Mouse (Mus musculus) neural tube, embryonic 13.5 days (tissue): ENCODE data around the gene Zfp113. TPM values are rescaled to one million over a fixed set of nuclear protein-coding genes. Genes with fewer than 3 reads are reported as not detected.
A peak's percentile ranks its signal among the peaks of the same experiment; 100 is the strongest.

Experiments used
- ATAC-seq: fragments of 200-750 bp; cut with Nextera tagmentation; 2 replicates; pipeline ENCODE4 v1.8.0; 2017; ENCODE audit warnings: low read depth, mild to moderate bottlenecking, moderate TSS enrichment, moderate library complexity
- H3K27ac ChIP-seq: fragments of 300-500 bp; sonication (generic); replicated peaks from 2 replicates; pipeline ENCODE4 v1.5.1; 2015; ENCODE audit warnings: moderate library complexity, mild to moderate bottlenecking, inconsistent platforms
- H3K27me3 ChIP-seq: fragments of 300-500 bp; sonication (generic); 2 replicates; pipeline ENCODE4 v1.6.1; 2015; ENCODE audit warnings: mild to moderate bottlenecking, inconsistent platforms
- H3K36me3 ChIP-seq: fragments of 300-500 bp; sonication (generic); 2 replicates; pipeline ENCODE4 v1.6.1; 2015; ENCODE audit warnings: mild to moderate bottlenecking, inconsistent platforms
- H3K4me1 ChIP-seq: fragments of 300-500 bp; sonication (generic); replicated peaks from 2 replicates; pipeline ENCODE4 v1.6.1; 2015; ENCODE audit warnings: inconsistent platforms
- H3K4me2 ChIP-seq: fragments of 300-500 bp; sonication (generic); 2 replicates; pipeline ENCODE4 v1.6.1; 2015; ENCODE audit warnings: inconsistent platforms, mild to moderate bottlenecking, moderate library complexity
- H3K4me3 ChIP-seq: fragments of 300-500 bp; sonication (generic); 2 replicates; pipeline ENCODE4 v1.5.1; 2015; ENCODE audit warnings: mild to moderate bottlenecking, inconsistent platforms
- H3K9ac ChIP-seq: fragments of 300-500 bp; sonication (generic); 2 replicates; pipeline ENCODE4 v1.6.1; 2015; ENCODE audit warnings: moderate library complexity, mild to moderate bottlenecking, inconsistent platforms
- H3K9me3 ChIP-seq: fragments of 300-500 bp; sonication (generic); 2 replicates; pipeline ENCODE4 v1.6.1; 2016; ENCODE audit warnings: inconsistent platforms
- WGBS: fragments of 180-500 bp; shearing (Covaris S2); methylation state at CpG from one replicate; pipeline ENCODE4 v1.1.7; 2015; 5-methylcytosine and 5-hydroxymethylcytosine counted together
- polyA plus RNA-seq: library from polyadenylated mRNA; unstranded; fragments of >200 nt; fragmentation: Nextera tagmentation; extraction: Ambion mirVana; gene quantifications from 2 replicates; pipeline ENCODE4 v1.2.1, GENCODE M21; 2015

The Zfp113 gene
- polyA plus RNA-seq, 1 experiment from 2014 or later: 32.2 TPM

DNA sequence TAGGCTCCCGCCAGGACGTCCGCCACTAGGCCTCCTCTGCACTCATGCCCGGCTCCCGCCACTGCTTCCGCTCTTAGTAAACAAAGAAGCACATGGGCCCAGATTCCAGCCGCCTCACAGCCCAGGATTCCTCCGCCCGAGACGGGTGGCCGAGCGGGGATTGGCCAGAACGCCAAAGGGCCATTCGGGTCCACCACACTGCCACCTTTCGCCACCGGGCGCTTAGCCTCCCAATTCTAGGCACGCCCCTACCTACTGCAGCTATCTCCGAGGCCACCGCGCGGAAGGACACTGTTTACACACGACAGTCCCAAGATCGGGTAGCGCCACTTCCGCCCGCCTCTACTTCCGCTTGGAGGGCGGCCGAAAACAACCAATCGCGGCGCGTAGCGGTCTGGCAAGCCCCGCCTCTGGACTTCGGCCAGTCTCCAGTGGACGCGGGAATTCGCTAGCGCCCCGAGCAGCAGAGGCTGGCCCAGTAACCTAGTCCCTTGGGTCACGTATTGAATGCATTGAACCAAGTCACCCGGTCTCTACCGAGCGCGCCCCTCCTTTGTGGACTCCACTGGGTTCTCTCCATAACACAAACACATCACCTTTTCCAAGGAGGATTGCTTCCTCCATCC is 15.5 kb upstream of the Zfp113 start:
- peak overlapping the region; percentile 71 for H3K9ac ChIP-seq
- peak overlapping the region; percentile 81 for H3K4me3 ChIP-seq
- peaks cover 58% of the 10 kb centered on the region for H3K36me3 ChIP-seq
- H3K4me1 ChIP-seq: peaks cover 35% of the 10 kb centered on the region
- no peaks in the 10 kb centered on the region for H3K9me3 ChIP-seq
- no peaks in the 10 kb centered on the region for H3K27me3 ChIP-seq
- H3K4me2 ChIP-seq: peak overlapping the region; percentile 96
- peak; percentile 90 for ATAC-seq
- peak overlapping the region; percentile 92 for H3K27ac ChIP-seq
- WGBS: under 1% methylated on average over 47 of the region's 47 CpGs

DNA sequence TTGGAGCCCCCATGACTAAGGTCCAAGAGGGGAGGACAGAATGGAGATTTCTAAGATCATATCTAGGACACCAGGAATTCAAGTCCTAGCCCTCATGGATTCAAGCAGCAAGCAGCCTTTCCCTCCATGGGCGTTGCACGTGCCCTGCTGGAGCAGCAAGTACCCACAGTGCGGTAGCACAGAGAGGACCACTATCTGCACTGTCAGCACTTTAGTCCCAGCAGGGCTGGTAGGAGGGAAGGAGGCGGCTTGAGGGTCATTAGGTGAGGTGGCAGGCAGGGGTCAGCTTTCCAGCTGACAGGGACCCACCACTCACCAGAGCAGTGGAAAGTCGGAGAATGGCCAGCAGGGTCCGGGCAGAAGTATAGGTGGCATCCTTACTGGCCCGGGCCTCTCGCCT is 10.1 kb upstream of the Zfp113 start:
- Histone ChIP-seq H3K9ac (0 out of 2 replicates have a peak overlapping the region, but pooled peaks have one; percentile 12), H3K4me3 (no peak overlapping the region), H3K9me3 (no peaks in the 10 kb centered on the region), H3K36me3 (peaks cover 77% of the 10 kb centered on the region), H3K27me3 (no peaks in the 10 kb centered on the region), H3K4me2 (no peak overlapping the region), H3K4me1 (peaks cover 30% of the 10 kb centered on the region), H3K27ac (no peak overlapping the region)
- WGBS: 69% methylated on average over 8 of the region's 8 CpGs
- ATAC-seq: no peak

DNA sequence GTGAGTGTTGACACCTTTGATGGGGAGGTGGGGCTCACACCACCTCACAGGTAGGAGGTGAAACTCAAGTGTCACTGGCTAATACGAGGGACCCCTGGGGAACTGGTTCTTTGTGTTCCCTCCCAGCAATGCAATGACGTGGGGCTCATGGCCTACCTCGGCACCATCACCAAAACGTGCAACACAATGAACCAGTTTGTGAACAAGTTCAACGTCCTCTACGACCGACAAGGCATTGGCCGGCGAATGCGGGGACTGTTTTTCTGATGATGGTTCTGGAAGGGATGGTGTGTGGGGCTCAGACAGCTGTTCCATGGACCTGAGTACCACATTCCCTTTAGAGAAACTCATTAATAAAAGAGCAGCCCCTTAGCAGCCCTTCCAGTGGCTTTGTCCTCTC is 8.1 kb upstream of the Zfp113 start:
- ATAC-seq: no peak
- Histone ChIP-seq H3K27me3 (no peaks in the 10 kb centered on the region), H3K9me3 (no peaks in the 10 kb centered on the region), H3K4me1 (peaks cover 22% of the 10 kb centered on the region), H3K4me3 (no peak overlapping the region), H3K9ac (no peak overlapping the region), H3K36me3 (peaks cover 64% of the 10 kb centered on the region), H3K4me2 (no peak overlapping the region), H3K27ac (no peak overlapping the region)
- WGBS: 66% methylated on average over 10 of the region's 10 CpGs

DNA sequence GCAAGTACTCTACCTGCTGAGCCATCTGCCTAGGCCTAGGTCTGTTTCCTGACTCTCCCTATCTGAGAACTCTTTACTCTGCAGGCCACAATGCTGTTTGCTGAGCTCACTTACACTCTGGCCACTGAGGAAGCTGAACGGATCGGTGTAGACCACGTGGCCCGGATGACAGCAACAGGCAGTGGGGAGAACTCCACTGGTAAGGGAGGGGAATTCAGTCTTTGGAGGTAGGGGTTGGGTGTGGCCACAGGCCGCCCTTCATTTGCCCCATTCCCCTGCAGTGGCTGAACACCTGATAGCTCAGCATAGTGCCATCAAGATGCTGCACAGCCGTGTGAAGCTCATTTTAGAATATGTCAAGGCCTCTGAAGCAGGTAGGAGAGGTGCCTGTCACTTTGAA is 7.5 kb upstream of the Zfp113 start:
- no peak for ATAC-seq
- Histone ChIP-seq H3K4me2 (no peak overlapping the region), H3K27ac (no peak overlapping the region), H3K36me3 (peaks cover 59% of the 10 kb centered on the region), H3K27me3 (no peaks in the 10 kb centered on the region), H3K4me1 (peaks cover 22% of the 10 kb centered on the region), H3K4me3 (no peak overlapping the region), H3K9ac (no peak overlapping the region), H3K9me3 (no peaks in the 10 kb centered on the region)
- 77% methylated on average over 6 of the region's 6 CpGs for WGBS

DNA sequence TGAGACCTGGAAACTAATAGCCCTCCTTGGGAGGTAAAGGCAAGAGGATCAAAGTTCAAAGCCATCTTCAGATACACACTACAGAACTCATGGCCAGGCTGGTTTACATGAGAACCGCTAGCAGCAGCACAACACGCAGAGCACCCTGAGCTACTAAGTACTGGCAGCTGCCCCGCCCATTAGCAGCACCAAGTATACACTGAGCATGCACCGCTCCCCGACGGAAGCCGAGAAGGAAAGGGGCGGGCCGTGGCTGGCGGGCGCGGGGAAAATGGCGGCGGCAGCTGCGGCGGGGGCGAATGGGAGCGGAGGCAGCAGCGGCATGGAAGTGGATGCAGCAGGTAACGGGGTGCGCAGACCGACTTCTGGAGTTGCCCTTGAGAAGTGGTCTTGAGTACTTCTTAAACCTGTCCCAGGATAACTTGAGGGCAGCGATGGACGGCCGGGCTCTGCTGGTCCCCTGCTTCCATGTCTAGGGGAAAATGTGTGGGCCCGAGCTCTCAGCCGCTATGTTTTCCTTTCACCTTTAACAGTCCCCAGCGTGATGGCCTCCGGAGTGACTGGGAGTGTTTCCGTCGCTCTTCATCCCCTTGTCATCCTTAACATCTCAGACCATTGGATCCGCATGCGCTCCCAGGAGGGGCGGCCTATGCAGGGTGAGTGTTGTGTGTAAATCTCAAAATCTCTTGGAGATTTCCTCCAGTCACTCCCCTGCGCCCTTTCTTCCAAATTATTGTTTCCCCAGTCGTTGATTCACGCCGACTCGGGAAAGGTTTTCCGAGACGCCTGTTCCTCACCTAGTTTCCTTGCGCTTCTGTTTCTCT is 5.5 kb upstream of the Zfp113 start, which contains the start of gene Cops6:
Gene Cops6 (plus strand): TSS at position 230 of the 824 bp plus-strand sequence.
- Histone ChIP-seq H3K9me3 (no peaks in the 10 kb centered on the region), H3K9ac (peak within 1 kb of the TSS; percentile 76), H3K4me2 (peak within 1 kb of the TSS; percentile 76), H3K27me3 (no peaks in the 10 kb centered on the region), H3K36me3 (peaks cover 39% of the 10 kb centered on the region), H3K4me1 (peaks cover 18% of the 10 kb centered on the region), H3K4me3 (peak within 1 kb of the TSS; percentile 59), H3K27ac (peak within 1 kb of the TSS; percentile 30)
- under 1% methylated on average over 42 of the region's 42 CpGs for WGBS
- ATAC-seq: peak; percentile 97

DNA sequence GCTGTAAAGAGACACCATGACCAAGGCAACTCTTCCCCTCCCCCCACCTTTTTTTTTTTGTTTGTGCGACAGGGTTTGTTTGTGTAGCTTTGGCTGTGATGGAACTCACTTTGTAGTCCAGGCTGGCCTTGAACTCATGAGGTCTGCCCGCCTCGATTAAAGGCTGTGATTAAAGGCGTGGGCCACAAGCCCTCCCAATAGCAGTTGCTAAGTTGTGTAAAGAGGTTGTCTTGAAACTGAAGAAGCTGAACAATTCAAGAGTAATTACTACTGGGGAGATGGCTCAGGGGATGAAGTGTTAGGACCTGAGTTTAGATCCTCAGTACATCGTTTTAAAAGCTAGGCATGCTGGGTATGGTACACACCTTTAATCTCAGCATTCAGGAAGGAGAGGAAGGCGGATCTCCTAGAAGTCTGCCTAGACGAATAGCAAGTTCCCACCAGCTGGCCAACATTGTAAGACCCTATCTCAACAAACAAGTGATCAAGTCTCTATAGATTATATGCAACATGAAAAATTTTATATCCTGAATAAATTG is 4.7 kb upstream of the Zfp113 start:
- 0 out of 2 replicates have a peak, but pooled peaks have one; percentile 2 for ATAC-seq
- H3K4me2 ChIP-seq: peak overlapping the region; percentile 76
- no peaks in the 10 kb centered on the region for H3K9me3 ChIP-seq
- H3K36me3 ChIP-seq: peaks cover 31% of the 10 kb centered on the region
- H3K9ac ChIP-seq: peak overlapping the region; percentile 76; the same call in 1 of the 2 replicates
- peak overlapping the region; percentile 30 for H3K27ac ChIP-seq
- H3K4me3 ChIP-seq: peak overlapping the region; percentile 59
- 69% methylated on average over 7 of the region's 7 CpGs for WGBS
- peaks cover 18% of the 10 kb centered on the region for H3K4me1 ChIP-seq
- H3K27me3 ChIP-seq: no peaks in the 10 kb centered on the region

DNA sequence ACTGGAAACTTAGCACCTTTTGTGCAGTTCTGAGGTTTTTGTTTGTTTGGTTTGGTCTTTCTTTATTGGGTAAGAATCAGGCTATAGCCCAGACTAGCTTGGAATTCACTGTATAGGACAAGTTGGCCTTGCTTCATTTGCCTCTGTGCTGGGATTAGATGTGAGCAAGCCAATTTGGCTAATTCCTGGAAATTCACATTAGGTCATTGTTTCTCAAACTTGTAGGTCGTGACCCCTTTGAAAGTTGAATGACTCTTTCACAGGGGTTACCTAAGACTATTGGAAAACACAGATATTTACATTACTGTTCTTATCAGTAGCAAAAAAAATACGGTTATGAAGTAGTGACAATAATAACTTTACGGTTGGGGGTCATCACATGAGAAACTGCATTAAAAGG is 1.2 kb downstream of the Zfp113 start:
- H3K4me3 ChIP-seq: peak overlapping the region; percentile 66
- H3K36me3 ChIP-seq: peaks cover 34% of the 10 kb centered on the region
- WGBS: 86% methylated on average over 3 of the region's 3 CpGs
- H3K9me3 ChIP-seq: no peaks in the 10 kb centered on the region
- H3K4me2 ChIP-seq: peak overlapping the region; percentile 88
- H3K27ac ChIP-seq: peak overlapping the region; percentile 98
- peak overlapping the region; percentile 93 for H3K9ac ChIP-seq
- peaks cover 15% of the 10 kb centered on the region for H3K4me1 ChIP-seq
- ATAC-seq: no peak
- no peaks in the 10 kb centered on the region for H3K27me3 ChIP-seq

DNA sequence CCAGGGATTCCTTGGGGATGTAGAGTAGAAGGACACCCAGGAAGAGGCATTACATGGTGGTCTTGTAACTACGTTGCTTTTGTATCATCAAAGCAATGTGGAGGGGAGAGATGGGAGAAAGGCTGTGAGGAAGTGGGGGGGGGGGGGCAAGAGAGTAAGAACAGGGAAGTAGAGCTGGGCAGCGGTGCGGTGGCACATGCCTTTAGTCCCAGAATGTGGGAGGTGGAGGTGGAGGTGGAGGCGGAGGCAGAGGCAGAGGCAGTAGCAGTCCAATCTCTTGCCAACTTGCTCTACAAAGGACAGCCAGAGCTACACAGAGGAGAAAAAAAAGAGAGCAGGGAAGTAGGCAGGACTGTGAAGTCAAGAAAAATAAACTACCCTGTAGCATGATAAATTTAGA is 17.0 kb downstream of the Zfp113 start:
- no peak for ATAC-seq
- Histone ChIP-seq H3K9me3 (no peaks in the 10 kb centered on the region), H3K27ac (no peak overlapping the region), H3K4me3 (no peak overlapping the region), H3K27me3 (no peaks in the 10 kb centered on the region), H3K4me1 (no peaks in the 10 kb centered on the region), H3K36me3 (peaks cover 48% of the 10 kb centered on the region), H3K9ac (no peak overlapping the region), H3K4me2 (no peak overlapping the region)
- 70% methylated on average over 4 of the region's 4 CpGs for WGBS

DNA sequence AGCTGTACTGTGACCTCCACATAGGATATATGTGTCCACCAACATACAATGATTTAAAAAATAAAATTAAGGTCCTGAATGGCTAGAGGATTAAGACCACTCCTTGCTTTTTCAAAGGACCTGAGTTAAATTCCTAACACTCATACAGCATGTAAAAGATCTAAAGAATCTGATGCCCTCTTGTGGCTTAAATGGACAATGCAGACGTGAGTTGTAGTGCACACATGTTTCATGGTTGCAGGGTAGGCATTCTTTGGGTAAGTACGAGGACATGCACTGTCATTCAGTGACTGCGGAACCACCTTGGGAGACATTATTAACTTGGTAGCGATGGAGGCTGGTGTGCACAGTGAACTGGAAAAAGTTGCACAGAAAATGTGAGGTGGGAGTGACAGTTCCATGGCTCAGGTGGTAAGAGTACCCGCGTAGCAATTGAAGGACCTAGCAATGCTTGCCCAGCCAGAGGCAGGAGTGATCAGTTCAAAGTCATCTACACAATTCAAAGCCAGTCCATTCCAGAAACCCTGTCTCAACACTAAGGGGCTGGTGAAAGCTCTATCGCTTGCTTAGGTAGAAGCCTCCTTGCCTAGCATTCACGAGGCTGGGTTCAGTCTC is 17.5 kb downstream of the Zfp113 start:
- peak; percentile 71 for ATAC-seq
- no peak overlapping the region for H3K4me3 ChIP-seq
- H3K4me2 ChIP-seq: no peak overlapping the region
- H3K9me3 ChIP-seq: no peaks in the 10 kb centered on the region
- H3K27ac ChIP-seq: no peak overlapping the region
- no peaks in the 10 kb centered on the region for H3K27me3 ChIP-seq
- no peaks in the 10 kb centered on the region for H3K4me1 ChIP-seq
- WGBS: 67% methylated on average over 8 of the region's 8 CpGs
- no peak overlapping the region for H3K9ac ChIP-seq
- peaks cover 48% of the 10 kb centered on the region for H3K36me3 ChIP-seq

DNA sequence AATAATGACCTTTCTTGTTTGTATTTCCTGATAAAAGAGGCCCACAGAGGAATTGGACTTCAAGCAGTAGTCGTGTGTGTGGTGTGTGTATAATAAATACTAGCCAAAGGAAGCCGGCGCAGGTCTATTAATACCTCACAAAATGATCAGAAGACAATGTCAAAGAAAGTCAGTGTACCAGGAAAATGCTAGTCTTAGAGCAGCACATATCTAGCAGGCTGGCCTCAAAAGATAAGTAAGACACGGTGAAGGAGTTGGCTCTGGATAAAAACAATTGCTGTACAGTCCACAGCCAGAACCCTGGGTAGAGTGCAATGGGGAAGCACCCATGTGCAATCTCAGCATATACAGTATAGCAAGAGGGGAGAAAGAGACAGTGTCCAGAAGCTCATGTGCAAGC is 18.3 kb downstream of the Zfp113 start:
- 94% methylated on average over 4 of the region's 4 CpGs for WGBS
- Histone ChIP-seq H3K4me1 (no peaks in the 10 kb centered on the region), H3K27me3 (no peaks in the 10 kb centered on the region), H3K4me3 (no peak overlapping the region), H3K9ac (no peak overlapping the region), H3K27ac (no peak overlapping the region), H3K4me2 (no peak overlapping the region), H3K36me3 (peaks cover 51% of the 10 kb centered on the region), H3K9me3 (no peaks in the 10 kb centered on the region)
- ATAC-seq: no peak

DNA sequence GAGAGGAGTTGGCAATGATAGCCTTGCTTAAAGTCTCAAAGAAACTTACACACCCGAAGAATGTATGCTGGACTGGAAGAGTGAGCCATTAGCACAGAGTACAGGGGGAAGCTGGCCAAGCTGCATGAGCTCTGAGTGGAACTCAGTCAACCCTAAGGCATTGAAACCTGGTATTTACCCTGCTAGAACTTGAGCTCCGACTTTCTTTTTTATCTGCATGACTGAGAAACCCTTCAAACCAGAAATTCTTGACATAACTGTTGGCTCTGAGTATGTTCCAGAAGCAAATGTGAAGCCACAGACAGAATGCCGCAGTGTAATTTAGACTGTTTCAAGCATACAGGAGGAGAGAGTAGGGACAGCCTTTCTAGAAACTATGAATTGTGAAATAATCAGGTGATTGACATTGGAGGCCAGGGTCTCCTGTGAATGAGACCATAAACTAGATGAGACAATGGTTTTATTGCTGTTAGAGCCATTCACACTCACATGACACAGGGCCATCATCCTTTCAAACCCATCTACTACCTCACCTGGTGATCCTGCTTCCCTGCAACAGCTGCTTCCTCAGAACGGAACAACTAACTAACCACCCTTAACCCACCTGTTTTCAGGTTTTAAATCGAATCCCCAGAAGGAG is 23.0 kb downstream of the Zfp113 start:
- ATAC-seq: no peak

More for the DNA sequence above, 23.0 kb downstream of the Zfp113 start:
- H3K27me3 ChIP-seq: no peaks in the 10 kb centered on the region
- H3K36me3 ChIP-seq: peaks cover 81% of the 10 kb centered on the region
- H3K4me1 ChIP-seq: no peaks in the 10 kb centered on the region
- H3K4me2 ChIP-seq: no peak overlapping the region
- H3K27ac ChIP-seq: no peak overlapping the region
- no peak overlapping the region for H3K9ac ChIP-seq
- 69% methylated on average over 5 of the region's 5 CpGs for WGBS
- no peak overlapping the region for H3K4me3 ChIP-seq
- no peaks in the 10 kb centered on the region for H3K9me3 ChIP-seq
